Mouse (Mus musculus): ENCODE results near the gene Fig4. TPM values are rescaled to one million over a fixed set of nuclear protein-coding genes. Genes with fewer than 3 reads are reported as not detected.

The Fig4 gene
- polyA plus RNA-seq, 1 experiment from 2014 or later: 10.1 TPM

- WGBS: 87% methylated on average over 2 of the region's 2 CpGs
- Histone ChIP-seq H3K36me3 (ENCODE audit: control insufficient read depth, insufficient read depth, low read length) (no peaks in the 10 kb centered on the region; the same call in 1 of the 2 replicates), H3K4me3 (ENCODE audit: low read depth, low read length) (no peak overlapping the region), H3K9ac (ENCODE audit: low read length) (no peak overlapping the region), H3K4me1 (replicated peaks; ENCODE audit: control insufficient read depth, insufficient read depth) (no peaks in the 10 kb centered on the region), H3K9me3 (ENCODE audit: control insufficient read depth, low read length) (no peaks in the 10 kb centered on the region), H3K4me2 (replicated peaks; ENCODE audit: low read depth) (no peak overlapping the region), H3K27me3 (ENCODE audit: control insufficient read depth, insufficient read depth, low read length) (no peaks in the 10 kb centered on the region), H3K27ac (replicated peaks) (no peak overlapping the region)
- no peak for TF ChIP-seq EP300 (optimal IDR thresholded peaks at IDR 0.05)
- no peak for TF ChIP-seq CTCF (IDR thresholded peaks at IDR 0.05; ENCODE audit: low read depth)
- DNase-seq (ENCODE audit: low spot score): no peak
- ATAC-seq (ENCODE audit: low FRiP score, low TSS enrichment): no peak
Measured at GRCm38 (mm10) chr10:41235159-41235558, 67.9 kb downstream of the Fig4 start.

- H3K36me3 ChIP-seq (ENCODE audit: control insufficient read depth, insufficient read depth, low read length): no peaks in the 10 kb centered on the region; the same call in 1 of the 2 replicates
- H3K9me3 ChIP-seq (ENCODE audit: control insufficient read depth, low read length): no peaks in the 10 kb centered on the region
- no peak overlapping the region for H3K4me2 ChIP-seq (replicated peaks; ENCODE audit: low read depth)
- DNase-seq (ENCODE audit: low spot score) (no peak), ATAC-seq (ENCODE audit: low FRiP score, low TSS enrichment) (no peak)
- H3K4me1 ChIP-seq (replicated peaks; ENCODE audit: control insufficient read depth, insufficient read depth): no peaks in the 10 kb centered on the region
- H3K27ac ChIP-seq (replicated peaks): no peak overlapping the region
- no peak overlapping the region for H3K9ac ChIP-seq (ENCODE audit: low read length)
- WGBS: 73% methylated on average over 9 of the region's 9 CpGs
- H3K27me3 ChIP-seq (ENCODE audit: control insufficient read depth, insufficient read depth, low read length): no peaks in the 10 kb centered on the region
- TF ChIP-seq CTCF (IDR thresholded peaks at IDR 0.05; ENCODE audit: low read depth) (no peak), EP300 (optimal IDR thresholded peaks at IDR 0.05) (no peak)
- no peak overlapping the region for H3K4me3 ChIP-seq (ENCODE audit: low read depth, low read length)
Measured at GRCm38 (mm10) chr10:41234552-41234951, 68.5 kb downstream of the Fig4 start.

- no peak for DNase-seq (ENCODE audit: low spot score)
- no peak for ATAC-seq (ENCODE audit: low FRiP score, low TSS enrichment)
- H3K9me3 ChIP-seq (ENCODE audit: control insufficient read depth, low read length): no peaks in the 10 kb centered on the region
- 72% methylated on average over 6 of the region's 6 CpGs for WGBS
- H3K36me3 ChIP-seq (ENCODE audit: control insufficient read depth, insufficient read depth, low read length): no peaks in the 10 kb centered on the region
- TF ChIP-seq EP300 (optimal IDR thresholded peaks at IDR 0.05): no peak
- TF ChIP-seq CTCF (IDR thresholded peaks at IDR 0.05; ENCODE audit: low read depth): no peak
- no peak overlapping the region for H3K4me2 ChIP-seq (replicated peaks; ENCODE audit: low read depth)
- no peak overlapping the region for H3K27ac ChIP-seq (replicated peaks)
- no peaks in the 10 kb centered on the region for H3K27me3 ChIP-seq (ENCODE audit: control insufficient read depth, insufficient read depth, low read length)
- no peak overlapping the region for H3K4me3 ChIP-seq (ENCODE audit: low read depth, low read length)
- H3K4me1 ChIP-seq (replicated peaks; ENCODE audit: control insufficient read depth, insufficient read depth): no peaks in the 10 kb centered on the region
- no peak overlapping the region for H3K9ac ChIP-seq (ENCODE audit: low read length)
Measured at GRCm38 (mm10) chr10:41233140-41233539, 69.9 kb downstream of the Fig4 start.

GRCm38 (mm10) chr10:41231163-41231835 is 71.8 kb downstream of the Fig4 start:
- no peaks in the 10 kb centered on the region for H3K4me1 ChIP-seq (replicated peaks; ENCODE audit: control insufficient read depth, insufficient read depth)
- ATAC-seq (ENCODE audit: low FRiP score, low TSS enrichment): no peak
- H3K9me3 ChIP-seq (ENCODE audit: control insufficient read depth, low read length): no peaks in the 10 kb centered on the region
- WGBS: 82% methylated on average over 6 of the region's 6 CpGs
- no peak overlapping the region for H3K27ac ChIP-seq (replicated peaks)
- H3K27me3 ChIP-seq (ENCODE audit: control insufficient read depth, insufficient read depth, low read length): no peaks in the 10 kb centered on the region
- TF ChIP-seq EP300 (optimal IDR thresholded peaks at IDR 0.05): no peak
- TF ChIP-seq CTCF (IDR thresholded peaks at IDR 0.05; ENCODE audit: low read depth): no peak
- H3K9ac ChIP-seq (ENCODE audit: low read length): no peak overlapping the region
- peaks cover 5% of the 10 kb centered on the region; the same call in 1 of the 2 replicates for H3K36me3 ChIP-seq (ENCODE audit: control insufficient read depth, insufficient read depth, low read length)
- DNase-seq (ENCODE audit: low spot score): no peak
- H3K4me3 ChIP-seq (ENCODE audit: low read depth, low read length): no peak overlapping the region
- H3K4me2 ChIP-seq (replicated peaks; ENCODE audit: low read depth): no peak overlapping the region

GRCm38 (mm10) chr10:41227626-41228025 is 75.4 kb downstream of the Fig4 start:
- Histone ChIP-seq H3K9ac (ENCODE audit: low read length) (no peak overlapping the region), H3K36me3 (ENCODE audit: control insufficient read depth, insufficient read depth, low read length) (peaks cover 5% of the 10 kb centered on the region; the same call in 1 of the 2 replicates), H3K4me2 (replicated peaks; ENCODE audit: low read depth) (no peak overlapping the region), H3K9me3 (ENCODE audit: control insufficient read depth, low read length) (no peaks in the 10 kb centered on the region), H3K27me3 (ENCODE audit: control insufficient read depth, insufficient read depth, low read length) (no peaks in the 10 kb centered on the region), H3K27ac (replicated peaks) (no peak overlapping the region), H3K4me1 (replicated peaks; ENCODE audit: control insufficient read depth, insufficient read depth) (no peaks in the 10 kb centered on the region), H3K4me3 (ENCODE audit: low read depth, low read length) (no peak overlapping the region)
- ATAC-seq (ENCODE audit: low FRiP score, low TSS enrichment): no peak
- TF ChIP-seq CTCF (IDR thresholded peaks at IDR 0.05; ENCODE audit: low read depth): no peak
- no peak for TF ChIP-seq EP300 (optimal IDR thresholded peaks at IDR 0.05)
- WGBS: 88% methylated on average over 7 of the region's 7 CpGs
- DNase-seq (ENCODE audit: low spot score): no peak

GRCm38 (mm10) chr10:41223499-41223898 is 79.6 kb downstream of the Fig4 start:
- no peak overlapping the region for H3K9ac ChIP-seq (ENCODE audit: low read length)
- 59% methylated on average over 4 of the region's 4 CpGs for WGBS
- no peak overlapping the region for H3K4me3 ChIP-seq (ENCODE audit: low read depth, low read length)
- DNase-seq (ENCODE audit: low spot score) (no peak), ATAC-seq (ENCODE audit: low FRiP score, low TSS enrichment) (no peak)
- TF ChIP-seq EP300 (optimal IDR thresholded peaks at IDR 0.05) (no peak), CTCF (IDR thresholded peaks at IDR 0.05; ENCODE audit: low read depth) (no peak)
- no peaks in the 10 kb centered on the region for H3K27me3 ChIP-seq (ENCODE audit: control insufficient read depth, insufficient read depth, low read length)
- no peaks in the 10 kb centered on the region for H3K4me1 ChIP-seq (replicated peaks; ENCODE audit: control insufficient read depth, insufficient read depth)
- no peak overlapping the region for H3K4me2 ChIP-seq (replicated peaks; ENCODE audit: low read depth)
- no peak overlapping the region for H3K27ac ChIP-seq (replicated peaks)
- H3K9me3 ChIP-seq (ENCODE audit: control insufficient read depth, low read length): no peaks in the 10 kb centered on the region
- H3K36me3 ChIP-seq (ENCODE audit: control insufficient read depth, insufficient read depth, low read length): peaks cover 5% of the 10 kb centered on the region; the same call in 1 of the 2 replicates

Measured in stomach, postnatal 0 days (tissue).